Mouse (Mus musculus) liver, postnatal 0 days (tissue): ENCODE results near the gene Lepr. TPM values are rescaled to one million over a fixed set of nuclear protein-coding genes. Genes with fewer than 3 reads are reported as not detected.
A peak's percentile ranks its signal among the peaks of the same experiment; 100 is the strongest.

Experiments
- ATAC-seq: fragments of 200-750 bp; cut with Nextera tagmentation; 2 replicates; pipeline ENCODE4 v1.8.0; 2017; ENCODE audit warnings: mild to moderate bottlenecking, moderate library complexity
- DNase-seq: peaks from one replicate; pipeline ENCODE4 v3.0.0-alpha.2; 2016
- H3K27ac ChIP-seq: fragments of 300-500 bp; sonication (generic); 2 replicates; pipeline ENCODE4 v1.5.1; 2014; ENCODE audit warnings: antibody characterized with exemption, moderate library complexity, mild to moderate bottlenecking, low read depth
- H3K27me3 ChIP-seq: fragments of 300-500 bp; sonication (generic); 2 replicates; pipeline ENCODE4 v1.6.1; 2014; ENCODE audit warnings: low read length, control low read depth, mixed read lengths; ENCODE audit not compliant: insufficient read depth
- H3K36me3 ChIP-seq: fragments of 300-500 bp; sonication (generic); replicated peaks from 2 replicates; pipeline ENCODE4 v1.6.1; 2014; ENCODE audit warnings: mild to moderate bottlenecking, control low read depth, low read length, moderate library complexity, mixed read lengths; ENCODE audit not compliant: insufficient read depth
- H3K4me1 ChIP-seq: fragments of 300-500 bp; sonication (generic); 2 replicates; pipeline ENCODE4 v1.6.1; 2014; ENCODE audit warnings: antibody characterized with exemption, mild to moderate bottlenecking, control low read depth; ENCODE audit not compliant: insufficient read depth
- H3K4me2 ChIP-seq: fragments of 300-500 bp; sonication (generic); 2 replicates; pipeline ENCODE4 v1.6.1; 2014; ENCODE audit warnings: low read depth, mild to moderate bottlenecking, low read length, moderate library complexity, mixed read lengths
- H3K4me3 ChIP-seq: fragments of 300-500 bp; sonication (generic); 2 replicates; pipeline ENCODE4 v1.5.1; 2014; ENCODE audit warnings: low read depth, low read length
- H3K9ac ChIP-seq: fragments of 300-500 bp; sonication (generic); replicated peaks from 2 replicates; pipeline ENCODE4 v1.6.1; 2014; ENCODE audit warnings: mild to moderate bottlenecking, moderate library complexity
- H3K9me3 ChIP-seq: fragments of 300-500 bp; sonication (generic); 2 replicates; pipeline ENCODE4 v1.6.1; 2016; ENCODE audit warnings: mild to moderate bottlenecking, control low read depth, low read length, mixed read lengths
- CTCF ChIP-seq: sonication (generic); IDR thresholded peaks from 2 replicates; pipeline ENCODE4 v1.5.1; 2016; ENCODE audit warnings: antibody characterized with exemption, low read depth
- EP300 ChIP-seq: IDR thresholded peaks from 2 replicates; pipeline ENCODE4 v1.6.1; 2016; ENCODE audit warnings: antibody characterized with exemption, low read depth, mild to moderate bottlenecking
- WGBS: fragments of 180-500 bp; shearing (Covaris S2); extraction: QIAGEN DNeasy Blood & Tissue Kit; methylation state at CpG from one replicate; pipeline ENCODE4 v1.1.7; 2014; ENCODE audit not compliant: insufficient replicate concordance; 5-methylcytosine and 5-hydroxymethylcytosine counted together
- polyA plus RNA-seq: library from polyadenylated mRNA; unstranded; fragments of >200 nt; fragmentation: Nextera tagmentation; extraction: Ambion mirVana; gene quantifications from 2 replicates; pipeline ENCODE4 v1.2.1, GENCODE M21; 2015

The Lepr gene
- 19.0 and 30.1 TPM in 2 replicates for polyA plus RNA-seq

DNA sequence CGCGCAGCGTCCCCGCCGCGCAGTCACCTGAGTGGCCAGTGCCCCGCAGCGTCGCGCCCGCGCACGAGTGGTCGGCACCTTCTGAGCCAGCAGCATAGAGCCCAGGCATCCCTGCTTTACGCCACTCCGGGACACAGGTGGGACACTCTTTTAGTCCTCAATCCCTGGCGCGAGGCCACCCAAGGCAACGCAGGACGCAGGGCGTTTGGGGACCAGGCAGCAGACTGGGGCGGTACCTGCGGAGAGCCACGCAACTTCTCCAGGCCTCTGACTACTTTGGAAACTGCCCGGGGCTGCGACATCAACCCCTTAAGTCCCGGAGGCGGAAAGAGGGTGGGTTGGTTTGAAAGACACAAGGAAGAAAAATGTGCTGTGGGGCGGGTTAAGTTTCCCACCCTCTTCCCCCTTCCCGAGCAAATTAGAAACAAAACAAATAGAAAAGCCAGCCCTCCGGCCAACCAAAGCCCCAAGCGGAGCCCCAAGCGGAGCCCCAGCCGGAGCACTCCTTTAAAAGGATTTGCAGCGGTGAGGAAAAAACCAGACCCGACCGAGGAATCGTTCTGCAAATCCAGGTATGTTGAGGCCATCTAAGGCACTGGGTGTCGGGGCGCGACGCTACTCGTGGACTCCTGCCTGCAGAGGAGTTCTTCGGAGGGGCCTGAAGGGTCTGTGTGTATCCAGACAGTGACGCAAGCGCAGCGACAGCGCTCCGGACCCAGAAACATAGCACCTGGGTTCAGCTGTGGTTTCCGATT is at the start of gene Lepr:
Lepr (plus strand) TSS at position 38 of the 755 bp plus-strand sequence.
- TF ChIP-seq EP300 (no peak), CTCF (no peak)
- Histone ChIP-seq H3K4me1 (no peaks in the 10 kb centered on the region; the same call in 1 of the 2 replicates), H3K9me3 (no peaks in the 10 kb centered on the region), H3K9ac (peak within 1 kb of the TSS; percentile 49), H3K4me3 (peak within 1 kb of the TSS; percentile 54), H3K4me2 (peak within 1 kb of the TSS; percentile 54), H3K36me3 (no peaks in the 10 kb centered on the region), H3K27me3 (peaks cover 13% of the 10 kb centered on the region), H3K27ac (peak within 1 kb of the TSS; percentile 7; the same call in 1 of the 2 replicates)
- WGBS = 3% methylated on average over 50 of the region's 50 CpGs
- DNase-seq = peak; percentile 38
- peak; percentile 68 for ATAC-seq

DNA sequence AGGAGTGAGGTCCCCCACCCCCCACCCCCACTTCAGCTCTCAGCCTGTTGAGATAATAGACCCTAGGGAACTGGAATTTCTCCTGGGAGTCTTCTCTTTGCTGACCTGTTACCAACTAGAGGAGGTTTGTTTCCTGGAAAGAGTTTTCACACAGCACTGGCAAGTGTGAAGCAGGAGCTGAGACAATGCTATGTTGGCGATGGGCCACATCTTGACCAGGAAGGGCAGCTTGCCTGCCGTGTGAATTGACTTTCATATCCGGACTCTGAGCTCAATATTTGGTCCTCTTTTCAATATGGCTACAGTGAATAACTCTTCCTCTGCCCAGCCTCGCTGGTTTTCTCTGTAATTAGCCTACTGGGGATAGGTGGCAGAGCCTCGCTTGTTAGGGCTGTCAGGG is 48.0 kb upstream of the Lepr start:
- H3K4me2 ChIP-seq = no peak overlapping the region
- no peaks in the 10 kb centered on the region for H3K4me1 ChIP-seq
- no peak for DNase-seq
- no peak overlapping the region for H3K4me3 ChIP-seq
- WGBS = 79% methylated on average over 5 of the region's 5 CpGs
- no peaks in the 10 kb centered on the region for H3K36me3 ChIP-seq
- 0 out of 2 replicates have a peak overlapping the region, but pooled peaks have one; percentile 13 for H3K27ac ChIP-seq
- ATAC-seq = no peak
- H3K27me3 ChIP-seq = no peaks in the 10 kb centered on the region
- H3K9me3 ChIP-seq = 0 out of 2 replicates have a peak, but pooled peaks cover 2% of the 10 kb centered on the region
- TF ChIP-seq EP300 (no peak), CTCF (no peak)
- no peak overlapping the region for H3K9ac ChIP-seq

- Histone ChIP-seq H3K9me3 (0 out of 2 replicates have a peak, but pooled peaks cover 2% of the 10 kb centered on the region), H3K4me2 (no peak overlapping the region), H3K36me3 (no peaks in the 10 kb centered on the region), H3K4me1 (no peaks in the 10 kb centered on the region), H3K4me3 (no peak overlapping the region), H3K27me3 (no peaks in the 10 kb centered on the region), H3K9ac (no peak overlapping the region), H3K27ac (no peak overlapping the region)
- DNase-seq (no peak), ATAC-seq (no peak)
- 76% methylated on average over 5 of the region's 5 CpGs for WGBS
- TF ChIP-seq EP300 (no peak), CTCF (no peak)
Measured at GRCm38 (mm10) chr4:101669811-101670210, 47.4 kb upstream of the Lepr start.

- H3K4me2 ChIP-seq = no peak overlapping the region
- WGBS = 47% methylated on average over 5 of the region's 5 CpGs
- ATAC-seq (peak; percentile 99), DNase-seq (peak; percentile 75)
- TF ChIP-seq CTCF (no peak), EP300 (peak; percentile 71; the same call in 1 of the 2 replicates)
- peak overlapping the region; percentile 95 for H3K27ac ChIP-seq
- H3K27me3 ChIP-seq = no peaks in the 10 kb centered on the region
- H3K36me3 ChIP-seq = no peaks in the 10 kb centered on the region
- no peak overlapping the region for H3K9ac ChIP-seq
- H3K4me3 ChIP-seq = no peak overlapping the region
- H3K4me1 ChIP-seq = peaks cover 10% of the 10 kb centered on the region
- no peaks in the 10 kb centered on the region for H3K9me3 ChIP-seq
Measured at GRCm38 (mm10) chr4:101674790-101675189, 42.4 kb upstream of the Lepr start.

GRCm38 (mm10) chr4:101675726-101676125 is 41.5 kb upstream of the Lepr start:
- H3K4me1 ChIP-seq = peaks cover 10% of the 10 kb centered on the region
- no peak overlapping the region for H3K4me2 ChIP-seq
- no peaks in the 10 kb centered on the region for H3K27me3 ChIP-seq
- WGBS = 42% methylated on average over 4 of the region's 4 CpGs
- H3K36me3 ChIP-seq = no peaks in the 10 kb centered on the region
- H3K4me3 ChIP-seq = no peak overlapping the region
- DNase-seq = no peak
- no peaks in the 10 kb centered on the region for H3K9me3 ChIP-seq
- no peak for TF ChIP-seq CTCF
- TF ChIP-seq EP300 = peak; percentile 75
- ATAC-seq = peak; percentile 21
- no peak overlapping the region for H3K9ac ChIP-seq
- H3K27ac ChIP-seq = peak overlapping the region; percentile 95

- no peaks in the 10 kb centered on the region for H3K27me3 ChIP-seq
- H3K4me2 ChIP-seq = no peak overlapping the region
- no peaks in the 10 kb centered on the region for H3K9me3 ChIP-seq
- 78% methylated on average over 4 of the region's 4 CpGs for WGBS
- peak; percentile 52 for ATAC-seq
- TF ChIP-seq EP300 = no peak
- no peak for TF ChIP-seq CTCF
- peaks cover 3% of the 10 kb centered on the region; the same call in 1 of the 2 replicates for H3K4me1 ChIP-seq
- H3K4me3 ChIP-seq = no peak overlapping the region
- H3K27ac ChIP-seq = no peak overlapping the region
- no peak for DNase-seq
- no peak overlapping the region for H3K9ac ChIP-seq
- no peaks in the 10 kb centered on the region for H3K36me3 ChIP-seq
Measured at GRCm38 (mm10) chr4:101682620-101683019, 34.6 kb upstream of the Lepr start.
